Mouse (Mus musculus) stomach, postnatal 0 days (tissue): Measurements from ENCODE around the gene Robo4.

Experiments
- CTCF ChIP-seq: IDR thresholded peaks from 2 replicates; pipeline ENCODE4 v1.5.1; 2016; ENCODE audit warnings: antibody characterized with exemption, low read depth, mild to moderate bottlenecking, moderate library complexity
- EP300 ChIP-seq: optimal IDR thresholded peaks from 2 replicates; pipeline ENCODE3; 2016; ENCODE audit warnings: antibody characterized with exemption

DNA sequence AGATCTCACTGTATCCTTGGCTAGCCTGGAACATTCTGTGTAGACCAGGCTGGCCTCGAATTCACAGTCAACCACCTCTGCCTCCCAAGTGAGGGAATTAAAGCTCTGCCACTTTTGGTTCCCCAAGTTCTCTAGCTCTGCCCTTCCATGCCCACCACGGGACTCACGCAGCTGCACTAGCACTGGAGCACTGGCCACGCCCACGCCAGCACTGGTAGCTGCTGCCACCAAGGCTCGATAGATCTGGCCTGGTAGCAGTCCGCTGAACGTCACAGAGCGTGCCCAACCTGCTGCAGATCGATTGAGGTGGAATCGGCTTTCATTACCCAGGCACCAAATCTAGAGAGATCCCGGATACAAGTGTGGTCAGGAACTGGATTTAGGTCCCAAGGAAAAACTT, 19.5 kb downstream of the Robo4 start:
- TF ChIP-seq CTCF, result no peak
- no peak for TF ChIP-seq EP300
